Mouse (Mus musculus) liver, postnatal 0 days (tissue): Measurements from ENCODE around the gene 1700024P04Rik. TPM values are rescaled to one million over a fixed set of nuclear protein-coding genes. Genes with fewer than 3 reads are reported as not detected.
"Not testable (repeated sequence)": the region's sequence is repeated elsewhere in the genome, so short reads cannot be mapped to it uniquely, and the experiment has no call there.

Experiments used
- ATAC-seq: fragments of 200-750 bp; cut with Nextera tagmentation; 2 replicates; pipeline ENCODE4 v1.8.0; 2017; ENCODE audit warnings: mild to moderate bottlenecking, moderate library complexity
- DNase-seq: peaks from one replicate; pipeline ENCODE4 v3.0.0-alpha.2; 2016
- H3K27ac ChIP-seq: fragments of 300-500 bp; sonication (generic); 2 replicates; pipeline ENCODE4 v1.5.1; 2014; ENCODE audit warnings: antibody characterized with exemption, moderate library complexity, mild to moderate bottlenecking, low read depth
- H3K27me3 ChIP-seq: fragments of 300-500 bp; sonication (generic); 2 replicates; pipeline ENCODE4 v1.6.1; 2014; ENCODE audit warnings: low read length, control low read depth, mixed read lengths; ENCODE audit not compliant: insufficient read depth
- H3K36me3 ChIP-seq: fragments of 300-500 bp; sonication (generic); replicated peaks from 2 replicates; pipeline ENCODE4 v1.6.1; 2014; ENCODE audit warnings: mild to moderate bottlenecking, control low read depth, low read length, moderate library complexity, mixed read lengths; ENCODE audit not compliant: insufficient read depth
- H3K4me1 ChIP-seq: fragments of 300-500 bp; sonication (generic); 2 replicates; pipeline ENCODE4 v1.6.1; 2014; ENCODE audit warnings: antibody characterized with exemption, mild to moderate bottlenecking, control low read depth; ENCODE audit not compliant: insufficient read depth
- H3K4me2 ChIP-seq: fragments of 300-500 bp; sonication (generic); 2 replicates; pipeline ENCODE4 v1.6.1; 2014; ENCODE audit warnings: low read depth, mild to moderate bottlenecking, low read length, moderate library complexity, mixed read lengths
- H3K4me3 ChIP-seq: fragments of 300-500 bp; sonication (generic); 2 replicates; pipeline ENCODE4 v1.5.1; 2014; ENCODE audit warnings: low read depth, low read length
- H3K9ac ChIP-seq: fragments of 300-500 bp; sonication (generic); replicated peaks from 2 replicates; pipeline ENCODE4 v1.6.1; 2014; ENCODE audit warnings: mild to moderate bottlenecking, moderate library complexity
- H3K9me3 ChIP-seq: fragments of 300-500 bp; sonication (generic); 2 replicates; pipeline ENCODE4 v1.6.1; 2016; ENCODE audit warnings: mild to moderate bottlenecking, control low read depth, low read length, mixed read lengths
- CTCF ChIP-seq: sonication (generic); IDR thresholded peaks from 2 replicates; pipeline ENCODE4 v1.5.1; 2016; ENCODE audit warnings: antibody characterized with exemption, low read depth
- EP300 ChIP-seq: IDR thresholded peaks from 2 replicates; pipeline ENCODE4 v1.6.1; 2016; ENCODE audit warnings: antibody characterized with exemption, low read depth, mild to moderate bottlenecking
- WGBS: fragments of 180-500 bp; shearing (Covaris S2); extraction: QIAGEN DNeasy Blood & Tissue Kit; methylation state at CpG from one replicate; pipeline ENCODE4 v1.1.7; 2014; ENCODE audit not compliant: insufficient replicate concordance; 5-methylcytosine and 5-hydroxymethylcytosine counted together
- polyA plus RNA-seq: library from polyadenylated mRNA; unstranded; fragments of >200 nt; fragmentation: Nextera tagmentation; extraction: Ambion mirVana; gene quantifications from 2 replicates; pipeline ENCODE4 v1.2.1, GENCODE M21; 2015

1700024P04Rik gene
- polyA plus RNA-seq, 1 experiment from 2014 or later: not detected

GRCm38 (mm10) chr13:99006389-99007099 is 22.2 kb upstream of the 1700024P04Rik start:
- DNase-seq: no peak
- no peak for ATAC-seq

GRCm38 (mm10) chr13:99001652-99002051 is 17.3 kb upstream of the 1700024P04Rik start:
- H3K9ac ChIP-seq, H3K4me2 ChIP-seq, ATAC-seq, H3K27me3 ChIP-seq, DNase-seq, H3K4me1 ChIP-seq, H3K36me3 ChIP-seq, H3K27ac ChIP-seq, H3K4me3 ChIP-seq: not testable (repeated sequence)
- 84% methylated on average over 2 of the region's 2 CpGs for WGBS
- peaks cover 17% of the 10 kb centered on the region for H3K9me3 ChIP-seq

More at GRCm38 (mm10) chr13:99006389-99007099, 22.2 kb upstream of the 1700024P04Rik start:
- H3K4me2 ChIP-seq: no peak overlapping the region
- H3K4me1 ChIP-seq: no peaks in the 10 kb centered on the region; the same call in 1 of the 2 replicates
- 81% methylated on average over 17 of the region's 17 CpGs for WGBS
- no peak overlapping the region for H3K9ac ChIP-seq
- no peak for TF ChIP-seq CTCF
- no peak for TF ChIP-seq EP300
- H3K9me3 ChIP-seq: peaks cover 10% of the 10 kb centered on the region; the same call in 1 of the 2 replicates
- no peaks in the 10 kb centered on the region for H3K36me3 ChIP-seq
- no peak overlapping the region for H3K4me3 ChIP-seq
- H3K27ac ChIP-seq: no peak overlapping the region
- H3K27me3 ChIP-seq: no peaks in the 10 kb centered on the region

- Histone ChIP-seq H3K9me3 (peaks cover 7% of the 10 kb centered on the region), H3K36me3 (no peaks in the 10 kb centered on the region), H3K4me1 (peaks cover 4% of the 10 kb centered on the region; the same call in 1 of the 2 replicates), H3K4me2 (no peak overlapping the region; the same call in 1 of the 2 replicates), H3K4me3 (no peak overlapping the region), H3K9ac (no peak overlapping the region), H3K27me3 (no peaks in the 10 kb centered on the region), H3K27ac (0 out of 2 replicates have a peak overlapping the region, but pooled peaks have one; percentile 16)
- DNase-seq (no peak), ATAC-seq (no peak)
- TF ChIP-seq EP300 (no peak), CTCF (no peak)
- 35% methylated on average over 5 of the region's 5 CpGs for WGBS
Measured at GRCm38 (mm10) chr13:98997025-98997424, 12.7 kb upstream of the 1700024P04Rik start.

- no peaks in the 10 kb centered on the region for H3K36me3 ChIP-seq
- no peak overlapping the region for H3K4me2 ChIP-seq
- WGBS: 76% methylated on average over 4 of the region's 4 CpGs
- no peak overlapping the region for H3K27ac ChIP-seq
- H3K27me3 ChIP-seq: no peaks in the 10 kb centered on the region
- no peak for DNase-seq
- no peak for TF ChIP-seq CTCF
- TF ChIP-seq EP300: no peak
- no peak for ATAC-seq
- no peaks in the 10 kb centered on the region for H3K9me3 ChIP-seq
- no peaks in the 10 kb centered on the region for H3K4me1 ChIP-seq
- no peak overlapping the region for H3K9ac ChIP-seq
- no peak overlapping the region for H3K4me3 ChIP-seq
Measured at GRCm38 (mm10) chr13:98977070-98977785, 7.1 kb downstream of the 1700024P04Rik start.

- H3K27ac ChIP-seq, H3K4me2 ChIP-seq, DNase-seq, H3K4me1 ChIP-seq, H3K27me3 ChIP-seq, H3K9ac ChIP-seq, H3K9me3 ChIP-seq, ATAC-seq, H3K36me3 ChIP-seq, H3K4me3 ChIP-seq: not testable (repeated sequence)
- 68% methylated on average over 3 of the region's 3 CpGs for WGBS
Measured at GRCm38 (mm10) chr13:98976022-98976421, 8.3 kb downstream of the 1700024P04Rik start.

GRCm38 (mm10) chr13:98972090-98972489 is 12.3 kb downstream of the 1700024P04Rik start:
- H3K4me2 ChIP-seq: no peak overlapping the region
- peaks cover 8% of the 10 kb centered on the region; the same call in 1 of the 2 replicates for H3K4me1 ChIP-seq
- 65% methylated on average over 3 of the region's 3 CpGs for WGBS
- no peaks in the 10 kb centered on the region for H3K9me3 ChIP-seq
- no peak for DNase-seq
- H3K36me3 ChIP-seq: no peaks in the 10 kb centered on the region
- no peaks in the 10 kb centered on the region for H3K27me3 ChIP-seq
- no peak overlapping the region for H3K4me3 ChIP-seq
- TF ChIP-seq EP300 (no peak), CTCF (no peak)
- H3K27ac ChIP-seq: no peak overlapping the region
- no peak for ATAC-seq
- H3K9ac ChIP-seq: no peak overlapping the region
